Mouse (Mus musculus) embryonic fibroblast, embryonic 13.5 days (primary cell): Measurements from ENCODE around the gene Itpripl2. TPM values are rescaled to one million over a fixed set of nuclear protein-coding genes. Genes with fewer than 3 reads are reported as not detected.

Experiments
- H3K27ac ChIP-seq: 2 replicates; pipeline ENCODE4 v1.5.1; 2012; ENCODE audit warnings: low read length, control low read depth, inconsistent platforms; ENCODE audit not compliant: insufficient read depth
- H3K4me1 ChIP-seq: 2 replicates; pipeline ENCODE4 v1.6.1; 2011; ENCODE audit warnings: low read length; ENCODE audit not compliant: control insufficient read depth, insufficient read depth
- H3K4me3 ChIP-seq: 2 replicates; pipeline ENCODE4 v1.5.1; 2011; ENCODE audit warnings: mild to moderate bottlenecking, control low read depth, low read length; ENCODE audit not compliant: insufficient read depth
- CTCF ChIP-seq: IDR thresholded peaks from 2 replicates; pipeline ENCODE4 v1.5.1; 2011; ENCODE audit warnings: mild to moderate bottlenecking, control low read depth, low read length, moderate library complexity, borderline replicate concordance; ENCODE audit not compliant: insufficient read depth
- POLR2A ChIP-seq: IDR thresholded peaks from 2 replicates; pipeline ENCODE4 v1.6.1; 2011; ENCODE audit warnings: low read depth, mild to moderate bottlenecking, control low read depth, low read length, moderate library complexity
- polyA plus RNA-seq: library from polyadenylated mRNA; stranded (reverse); fragments of >200 nt; gene quantifications from 2 replicates; pipeline ENCODE4 v1.2.4, GENCODE M21; 2011; ENCODE audit warnings: low read depth; ENCODE audit not compliant: missing spikeins, insufficient read length

Itpripl2 gene
- polyA plus RNA-seq, 1 experiment, result 76.2 TPM

- Histone ChIP-seq H3K4me3 (peak overlapping the region; percentile 64), H3K27ac (peak overlapping the region; percentile 34; the same call in 1 of the 2 replicates)
- TF ChIP-seq CTCF (no peak), POLR2A (no peak)
Measured at GRCm38 (mm10) chr7:118488060-118488664, 3.6 kb downstream of the Itpripl2 start.

DNA sequence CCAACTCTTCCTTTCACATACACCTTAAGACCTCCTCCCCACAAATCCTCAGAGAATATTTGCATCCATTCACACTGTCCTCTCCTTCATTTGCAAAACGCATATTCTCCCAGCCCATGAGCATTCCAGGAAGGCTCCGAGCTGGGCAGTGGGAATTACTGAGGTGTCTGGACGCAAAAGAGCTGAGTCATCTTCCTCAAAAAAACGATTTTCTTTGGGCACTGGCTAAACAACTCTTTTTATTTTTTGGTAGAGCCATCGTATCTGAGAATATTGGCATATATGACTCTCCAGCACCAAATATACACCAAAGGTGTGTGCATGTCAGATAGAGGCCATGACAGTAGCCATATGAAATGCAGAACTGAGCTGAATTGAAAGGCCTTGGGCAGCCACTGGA is 4.9 kb downstream of the Itpripl2 start:
- peaks cover 8% of the 10 kb centered on the region for H3K4me1 ChIP-seq
- H3K27ac ChIP-seq, result peak overlapping the region; percentile 49
- peak overlapping the region; percentile 37 for H3K4me3 ChIP-seq
- TF ChIP-seq CTCF (no peak), POLR2A (no peak)

More at GRCm38 (mm10) chr7:118488060-118488664, 3.6 kb downstream of the Itpripl2 start:
- H3K4me1 ChIP-seq, result 0 out of 2 replicates have a peak, but pooled peaks cover 4% of the 10 kb centered on the region

DNA sequence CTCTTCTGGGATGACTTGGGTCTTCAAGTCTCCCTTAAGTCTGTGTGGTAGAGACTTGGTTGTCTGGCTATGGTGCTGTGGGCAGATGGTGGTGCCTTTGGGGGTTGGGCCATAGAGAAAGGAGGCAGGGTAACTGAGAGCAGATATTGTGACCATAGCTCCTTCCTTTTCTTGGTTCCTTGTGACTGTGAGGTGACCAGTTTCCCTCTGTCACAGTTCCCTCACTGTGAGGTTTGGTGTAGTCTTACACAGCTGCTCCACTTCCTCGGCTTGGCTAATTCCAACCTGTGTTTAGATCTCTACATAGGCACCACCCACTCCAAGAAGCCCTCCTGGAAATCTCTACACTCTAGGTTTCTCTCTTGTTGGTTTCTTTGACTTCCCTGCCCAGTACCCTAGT is 7.8 kb downstream of the Itpripl2 start:
- Histone ChIP-seq H3K4me3 (no peak overlapping the region), H3K4me1 (peaks cover 29% of the 10 kb centered on the region), H3K27ac (no peak overlapping the region)
- TF ChIP-seq CTCF, result no peak
- TF ChIP-seq POLR2A, result peak; percentile 22; the same call in 1 of the 2 replicates

- H3K4me3 ChIP-seq, result no peak overlapping the region
- H3K4me1 ChIP-seq, result peaks cover 34% of the 10 kb centered on the region
- no peak for TF ChIP-seq POLR2A
- no peak for TF ChIP-seq CTCF
Measured at GRCm38 (mm10) chr7:118482001-118482400, 9.8 kb downstream of the Itpripl2 start.

DNA sequence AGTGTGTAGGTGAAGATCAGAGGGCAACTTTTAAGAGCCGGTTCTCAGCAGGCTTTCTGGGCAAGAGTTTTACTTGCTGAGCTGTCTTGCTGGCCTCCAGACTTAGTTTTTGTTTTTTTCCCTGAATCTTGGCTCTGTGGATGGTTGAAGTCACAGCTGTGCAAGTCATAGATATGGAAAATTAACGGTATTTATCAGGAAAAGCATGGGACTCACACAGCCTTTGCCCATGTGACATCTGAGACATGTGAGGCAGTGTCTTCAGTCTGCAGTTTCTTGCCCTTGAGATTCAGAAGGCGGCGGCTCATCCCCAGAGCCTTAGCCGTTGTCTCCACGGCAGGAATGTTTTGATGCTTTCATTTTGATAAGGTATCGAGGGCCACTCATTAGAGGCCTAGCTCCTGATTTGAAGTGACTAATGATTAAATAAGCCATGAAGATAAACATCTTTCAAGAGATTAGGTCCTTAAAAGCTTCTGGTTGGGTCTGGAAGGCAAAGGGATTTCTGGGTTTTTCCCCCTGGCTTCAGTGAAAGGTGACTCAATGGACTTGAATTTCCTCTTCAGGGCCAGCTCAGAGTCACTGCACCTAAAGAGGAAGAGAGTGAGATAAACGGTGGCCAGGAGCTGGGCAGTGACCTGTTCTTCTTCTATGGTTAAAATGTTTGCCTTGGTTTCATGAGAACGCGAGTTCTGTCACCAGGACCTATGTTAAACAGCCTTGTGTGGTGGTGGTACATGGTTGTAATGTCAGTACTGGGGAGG is 10.5 kb downstream of the Itpripl2 start:
- TF ChIP-seq CTCF, result no peak
- TF ChIP-seq POLR2A, result no peak
- no peak overlapping the region for H3K4me3 ChIP-seq

More at GRCm38 (mm10) chr7:118482001-118482400, 9.8 kb downstream of the Itpripl2 start:
- peak overlapping the region; percentile 82 for H3K27ac ChIP-seq

DNA sequence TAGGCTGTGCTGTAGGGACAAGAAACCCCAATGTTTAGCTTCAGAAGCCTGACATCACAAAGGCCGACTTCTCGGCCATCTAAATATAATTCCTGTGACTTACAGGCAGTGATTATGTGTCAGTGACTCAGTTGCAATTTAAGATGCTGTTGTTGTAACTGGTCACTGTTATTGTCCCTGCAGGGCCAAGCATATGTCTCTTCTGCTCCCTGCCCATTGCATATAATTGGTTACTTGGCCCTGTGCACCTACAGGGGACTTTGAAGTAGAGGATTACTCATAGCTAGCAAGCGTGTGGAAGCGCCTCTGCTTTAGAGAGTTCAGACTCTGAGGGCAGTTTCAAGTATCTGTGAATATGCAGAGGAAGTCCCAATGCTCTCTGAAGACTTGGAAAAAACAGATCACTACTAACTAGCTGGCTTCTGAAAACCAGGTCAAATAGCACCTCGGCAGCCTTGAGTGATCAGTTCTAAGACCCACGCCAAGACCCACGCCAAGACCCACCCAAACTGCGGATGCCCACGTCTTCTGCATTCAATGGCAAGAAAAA is 11.5 kb downstream of the Itpripl2 start:
- H3K27ac ChIP-seq, result peak overlapping the region; percentile 82
- TF ChIP-seq POLR2A, result no peak
- no peak for TF ChIP-seq CTCF
- H3K4me1 ChIP-seq, result peaks cover 30% of the 10 kb centered on the region
- no peak overlapping the region for H3K4me3 ChIP-seq

More for the DNA sequence above, 10.5 kb downstream of the Itpripl2 start:
- Histone ChIP-seq H3K4me1 (peaks cover 30% of the 10 kb centered on the region), H3K27ac (peak overlapping the region; percentile 82)

DNA sequence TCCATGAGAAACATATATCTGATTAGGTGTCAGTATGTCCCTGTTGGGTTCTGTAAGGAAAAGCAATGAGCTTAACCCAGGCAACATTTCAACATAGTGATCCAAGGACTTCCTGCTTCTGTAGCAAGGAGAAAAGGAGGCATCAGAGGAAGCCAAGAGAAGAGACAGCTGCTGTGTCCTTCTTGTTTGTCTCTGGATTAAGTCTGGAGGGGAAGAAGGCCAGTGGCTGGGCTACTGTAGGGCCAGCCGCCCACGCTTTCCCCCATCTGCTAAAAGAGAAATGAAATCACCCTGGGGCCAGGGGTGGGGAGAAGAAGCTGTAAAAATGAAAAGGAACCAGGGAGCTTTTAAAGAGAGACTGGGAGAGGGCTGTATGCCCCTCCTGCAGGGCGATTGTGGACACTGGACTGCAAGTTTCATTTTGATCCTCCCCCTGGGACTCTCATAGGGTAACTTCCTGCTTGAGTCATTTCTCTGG is 12.9 kb downstream of the Itpripl2 start:
- H3K27ac ChIP-seq, result peak overlapping the region; percentile 81

GRCm38 (mm10) chr7:118476428-118476827 is 15.3 kb downstream of the Itpripl2 start:
- TF ChIP-seq CTCF (no peak), POLR2A (no peak)
- no peak overlapping the region for H3K4me3 ChIP-seq
- no peak overlapping the region for H3K27ac ChIP-seq
- H3K4me1 ChIP-seq, result peaks cover 22% of the 10 kb centered on the region

More for the DNA sequence above, 12.9 kb downstream of the Itpripl2 start:
- Histone ChIP-seq H3K4me3 (no peak overlapping the region), H3K4me1 (peaks cover 30% of the 10 kb centered on the region)
- TF ChIP-seq POLR2A, result no peak
- no peak for TF ChIP-seq CTCF

DNA sequence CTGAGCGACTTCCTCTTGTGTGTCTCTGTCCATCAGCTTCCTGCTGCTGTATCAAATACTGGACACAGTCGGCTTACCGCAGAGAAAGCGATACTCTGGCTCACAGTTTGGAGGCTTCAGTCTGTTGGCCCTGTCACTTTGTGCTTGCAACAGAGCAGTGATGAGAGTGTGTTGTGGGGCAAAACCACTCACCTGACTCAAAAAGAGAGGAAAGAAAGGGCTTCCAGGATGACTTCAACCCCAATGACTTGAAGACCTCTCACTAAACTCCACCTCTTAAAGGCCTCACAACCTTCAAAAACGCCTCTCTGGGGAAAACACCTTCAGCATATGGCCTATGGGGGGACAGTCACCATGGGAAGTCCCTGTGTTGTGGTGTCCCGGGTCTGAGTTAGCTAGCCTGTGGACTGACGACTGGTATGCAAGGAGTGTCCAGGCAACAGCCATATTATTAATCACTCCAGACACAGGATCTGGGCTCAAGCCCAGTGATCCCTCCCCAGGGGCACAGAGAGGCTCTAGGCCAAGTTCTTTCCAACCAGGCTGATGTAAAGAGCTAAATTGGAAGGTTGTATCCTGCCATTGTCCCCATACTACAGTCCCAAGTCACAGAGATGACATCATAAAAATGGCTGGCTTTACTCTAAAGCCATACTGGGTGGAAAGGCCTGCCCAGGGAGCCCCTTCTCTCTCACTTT is 16.6 kb downstream of the Itpripl2 start:
- Histone ChIP-seq H3K27ac (no peak overlapping the region), H3K4me1 (peaks cover 11% of the 10 kb centered on the region; the same call in 1 of the 2 replicates), H3K4me3 (no peak overlapping the region)
- TF ChIP-seq CTCF (no peak), POLR2A (no peak)
